Mouse (Mus musculus): ENCODE results near the gene Cwf19l1.
"Not testable (repeated sequence)": the region's sequence is repeated elsewhere in the genome, so short reads cannot be mapped to it uniquely, and the experiment has no call there.

Cwf19l1 gene

GRCm38 (mm10) chr19:44135072-44135959 lies at the start of gene Cwf19l1:
Gene Cwf19l1 (minus strand): TSS chr19:44135876.
- DNase-seq: peak; percentile 93

GRCm38 (mm10) chr19:44183968-44184367 lies 48.3 kb upstream of the Cwf19l1 start:
- no peak for DNase-seq

GRCm38 (mm10) chr19:44180502-44180901 lies 44.8 kb upstream of the Cwf19l1 start:
- no peak for DNase-seq

- DNase-seq: no peak
These were observed 41.1 kb upstream of the Cwf19l1 start for GRCm38 (mm10) chr19:44176741-44177140.

- DNase-seq: no peak
These were observed 39.2 kb upstream of the Cwf19l1 start for GRCm38 (mm10) chr19:44174835-44175234.

GRCm38 (mm10) chr19:44161515-44161914 lies 25.8 kb upstream of the Cwf19l1 start:
- DNase-seq: peak; percentile 27

GRCm38 (mm10) chr19:44159386-44159785 lies 23.7 kb upstream of the Cwf19l1 start:
- no peak for DNase-seq

GRCm38 (mm10) chr19:44157005-44157404 lies 21.3 kb upstream of the Cwf19l1 start:
- DNase-seq: no peak

- DNase-seq: no peak
These were observed 18.1 kb upstream of the Cwf19l1 start for GRCm38 (mm10) chr19:44153781-44154180.

GRCm38 (mm10) chr19:44148991-44149390 lies 13.3 kb upstream of the Cwf19l1 start:
- DNase-seq: no peak

GRCm38 (mm10) chr19:44148345-44148744 lies 12.7 kb upstream of the Cwf19l1 start:
- peak; percentile 4 for DNase-seq

GRCm38 (mm10) chr19:44146951-44147350 lies 11.3 kb upstream of the Cwf19l1 start:
- DNase-seq: no peak

- DNase-seq: no peak
These were observed 10.8 kb upstream of the Cwf19l1 start for GRCm38 (mm10) chr19:44146568-44146879.

GRCm38 (mm10) chr19:44145702-44146567 lies 10.3 kb upstream of the Cwf19l1 start, which contains the start of gene Bloc1s2:
Gene Bloc1s2 (minus strand): TSS chr19:44146446.
- peak; percentile 90 for DNase-seq

- no peak for DNase-seq
These were observed 8.7 kb upstream of the Cwf19l1 start for GRCm38 (mm10) chr19:44144366-44144765.

- no peak for DNase-seq
These were observed 347 bp upstream of the Cwf19l1 start for GRCm38 (mm10) chr19:44135960-44136485.

- no peak for DNase-seq
These were observed 2.8 kb downstream of the Cwf19l1 start for GRCm38 (mm10) chr19:44132917-44133316.

- DNase-seq: no peak
These were observed 7.1 kb downstream of the Cwf19l1 start for GRCm38 (mm10) chr19:44128560-44128959.

GRCm38 (mm10) chr19:44127729-44128497 lies 7.8 kb downstream of the Cwf19l1 start:
- DNase-seq: no peak

GRCm38 (mm10) chr19:44121137-44121536 lies 14.5 kb downstream of the Cwf19l1 start:
- DNase-seq: no peak

- not testable (repeated sequence) for DNase-seq
These were observed 15.0 kb downstream of the Cwf19l1 start for GRCm38 (mm10) chr19:44120686-44121085.

GRCm38 (mm10) chr19:44117793-44118192 lies 17.9 kb downstream of the Cwf19l1 start:
- DNase-seq: no peak

GRCm38 (mm10) chr19:44111706-44112105 lies 24.0 kb downstream of the Cwf19l1 start:
- peak; percentile 33 for DNase-seq
